Mouse (Mus musculus): Measurements from ENCODE around the gene Fam104a. TPM values are rescaled to one million over a fixed set of nuclear protein-coding genes. Genes with fewer than 3 reads are reported as not detected.

The Fam104a gene
- polyA plus RNA-seq, 1 experiment from 2014 or later: 53.7 TPM

- Histone ChIP-seq H3K4me2 (ENCODE audit: low read length) (peak overlapping the region; percentile 96), H3K4me1 (ENCODE audit: control insufficient read depth, insufficient read depth, low read length) (peaks cover 8% of the 10 kb centered on the region; the same call in 1 of the 2 replicates), H3K36me3 (ENCODE audit: control insufficient read depth, insufficient read depth, low read length) (peaks cover 19% of the 10 kb centered on the region), H3K4me3 (ENCODE audit: low read depth, low read length) (peak overlapping the region; percentile 59), H3K27me3 (replicated peaks; ENCODE audit: control insufficient read depth, insufficient read depth, low read length) (0 out of 2 replicates have a peak, but pooled peaks cover 8% of the 10 kb centered on the region), H3K9ac (ENCODE audit: low read length) (peak overlapping the region; percentile 74), H3K9me3 (replicated peaks; ENCODE audit: control insufficient read depth, low read length) (no peaks in the 10 kb centered on the region), H3K27ac (ENCODE audit: low read depth, low read length) (no peak overlapping the region)
- ATAC-seq (no peak), DNase-seq (ENCODE audit: low spot score) (no peak)
- 44% methylated on average over 2 of the region's 2 CpGs for WGBS
Measured at GRCm38 (mm10) chr11:113621001-113621400, 63.0 kb downstream of the Fam104a start.

- Histone ChIP-seq H3K4me3 (ENCODE audit: low read depth, low read length) (peak overlapping the region; percentile 59), H3K4me2 (ENCODE audit: low read length) (peak overlapping the region; percentile 96), H3K4me1 (ENCODE audit: control insufficient read depth, insufficient read depth, low read length) (peaks cover 8% of the 10 kb centered on the region; the same call in 1 of the 2 replicates), H3K27me3 (replicated peaks; ENCODE audit: control insufficient read depth, insufficient read depth, low read length) (0 out of 2 replicates have a peak, but pooled peaks cover 8% of the 10 kb centered on the region), H3K9ac (ENCODE audit: low read length) (peak overlapping the region; percentile 74), H3K36me3 (ENCODE audit: control insufficient read depth, insufficient read depth, low read length) (peaks cover 7% of the 10 kb centered on the region; the same call in 1 of the 2 replicates), H3K27ac (ENCODE audit: low read depth, low read length) (peak overlapping the region; percentile 59), H3K9me3 (replicated peaks; ENCODE audit: control insufficient read depth, low read length) (no peaks in the 10 kb centered on the region)
- no peak for DNase-seq (ENCODE audit: low spot score)
- 1% methylated on average over 29 of the region's 31 CpGs for WGBS
- ATAC-seq: peak; percentile 57
Measured at GRCm38 (mm10) chr11:113619420-113620080, 64.4 kb downstream of the Fam104a start.

GRCm38 (mm10) chr11:113618672-113619419, 65.1 kb downstream of the Fam104a start, which contains the start of gene Sstr2:
TSS of gene Sstr2 (plus strand) at chr11:113619342.
- WGBS: under 1% methylated on average over 54 of the region's 54 CpGs
- DNase-seq (ENCODE audit: low spot score) (peak; percentile 88), ATAC-seq (peak; percentile 92)
- peak within 1 kb of the TSS; percentile 96 for H3K4me2 ChIP-seq (ENCODE audit: low read length)
- peaks cover 8% of the 10 kb centered on the region; the same call in 1 of the 2 replicates for H3K4me1 ChIP-seq (ENCODE audit: control insufficient read depth, insufficient read depth, low read length)
- H3K36me3 ChIP-seq (ENCODE audit: control insufficient read depth, insufficient read depth, low read length): peaks cover under 1% of the 10 kb centered on the region; the same call in 1 of the 2 replicates
- 0 out of 2 replicates have a peak, but pooled peaks cover 8% of the 10 kb centered on the region for H3K27me3 ChIP-seq (replicated peaks; ENCODE audit: control insufficient read depth, insufficient read depth, low read length)
- H3K9me3 ChIP-seq (replicated peaks; ENCODE audit: control insufficient read depth, low read length): no peaks in the 10 kb centered on the region
- peak within 1 kb of the TSS; percentile 74 for H3K9ac ChIP-seq (ENCODE audit: low read length)
- peak within 1 kb of the TSS; percentile 63 for H3K27ac ChIP-seq (ENCODE audit: low read depth, low read length)
- peak within 1 kb of the TSS; percentile 59 for H3K4me3 ChIP-seq (ENCODE audit: low read depth, low read length)

- Histone ChIP-seq H3K4me2 (ENCODE audit: low read length) (peak overlapping the region; percentile 96), H3K27me3 (replicated peaks; ENCODE audit: control insufficient read depth, insufficient read depth, low read length) (0 out of 2 replicates have a peak, but pooled peaks cover 8% of the 10 kb centered on the region), H3K9me3 (replicated peaks; ENCODE audit: control insufficient read depth, low read length) (no peaks in the 10 kb centered on the region), H3K27ac (ENCODE audit: low read depth, low read length) (no peak overlapping the region; the same call in 1 of the 2 replicates), H3K9ac (ENCODE audit: low read length) (peak overlapping the region; percentile 74; the same call in 1 of the 2 replicates), H3K4me1 (ENCODE audit: control insufficient read depth, insufficient read depth, low read length) (peaks cover 8% of the 10 kb centered on the region; the same call in 1 of the 2 replicates), H3K36me3 (ENCODE audit: control insufficient read depth, insufficient read depth, low read length) (no peaks in the 10 kb centered on the region), H3K4me3 (ENCODE audit: low read depth, low read length) (peak overlapping the region; percentile 59)
- DNase-seq (ENCODE audit: low spot score): no peak
- no peak for ATAC-seq
- 23% methylated on average over 4 of the region's 4 CpGs for WGBS
Measured at GRCm38 (mm10) chr11:113618303-113618671, 65.7 kb downstream of the Fam104a start.

GRCm38 (mm10) chr11:113617132-113617911, 66.6 kb downstream of the Fam104a start:
- Histone ChIP-seq H3K4me1 (ENCODE audit: control insufficient read depth, insufficient read depth, low read length) (peaks cover 8% of the 10 kb centered on the region; the same call in 1 of the 2 replicates), H3K27ac (ENCODE audit: low read depth, low read length) (no peak overlapping the region), H3K4me3 (ENCODE audit: low read depth, low read length) (no peak overlapping the region), H3K36me3 (ENCODE audit: control insufficient read depth, insufficient read depth, low read length) (no peaks in the 10 kb centered on the region), H3K9ac (ENCODE audit: low read length) (no peak overlapping the region), H3K9me3 (replicated peaks; ENCODE audit: control insufficient read depth, low read length) (no peaks in the 10 kb centered on the region), H3K4me2 (ENCODE audit: low read length) (peak overlapping the region; percentile 96; the same call in 1 of the 2 replicates), H3K27me3 (replicated peaks; ENCODE audit: control insufficient read depth, insufficient read depth, low read length) (0 out of 2 replicates have a peak, but pooled peaks cover 8% of the 10 kb centered on the region)
- ATAC-seq (no peak), DNase-seq (ENCODE audit: low spot score) (peak; percentile 83)
- 45% methylated on average over 14 of the region's 14 CpGs for WGBS

- 83% methylated on average over 6 of the region's 6 CpGs for WGBS
- Histone ChIP-seq H3K9me3 (replicated peaks; ENCODE audit: control insufficient read depth, low read length) (no peaks in the 10 kb centered on the region), H3K9ac (ENCODE audit: low read length) (no peak overlapping the region), H3K4me3 (ENCODE audit: low read depth, low read length) (no peak overlapping the region), H3K27ac (ENCODE audit: low read depth, low read length) (no peak overlapping the region), H3K36me3 (ENCODE audit: control insufficient read depth, insufficient read depth, low read length) (no peaks in the 10 kb centered on the region), H3K4me2 (ENCODE audit: low read length) (no peak overlapping the region), H3K4me1 (ENCODE audit: control insufficient read depth, insufficient read depth, low read length) (peaks cover 11% of the 10 kb centered on the region; the same call in 1 of the 2 replicates), H3K27me3 (replicated peaks; ENCODE audit: control insufficient read depth, insufficient read depth, low read length) (0 out of 2 replicates have a peak, but pooled peaks cover 2% of the 10 kb centered on the region)
- DNase-seq (ENCODE audit: low spot score) (no peak), ATAC-seq (no peak)
Measured at GRCm38 (mm10) chr11:113614476-113614875, 69.5 kb downstream of the Fam104a start.

- DNase-seq (ENCODE audit: low spot score) (peak; percentile 72), ATAC-seq (peak; percentile 79)
- Histone ChIP-seq H3K4me1 (ENCODE audit: control insufficient read depth, insufficient read depth, low read length) (0 out of 2 replicates have a peak, but pooled peaks cover 8% of the 10 kb centered on the region), H3K4me2 (ENCODE audit: low read length) (no peak overlapping the region), H3K27ac (ENCODE audit: low read depth, low read length) (peak overlapping the region; percentile 76), H3K9me3 (replicated peaks; ENCODE audit: control insufficient read depth, low read length) (no peaks in the 10 kb centered on the region), H3K27me3 (replicated peaks; ENCODE audit: control insufficient read depth, insufficient read depth, low read length) (0 out of 2 replicates have a peak, but pooled peaks cover 2% of the 10 kb centered on the region), H3K9ac (ENCODE audit: low read length) (no peak overlapping the region; the same call in 1 of the 2 replicates), H3K36me3 (ENCODE audit: control insufficient read depth, insufficient read depth, low read length) (no peaks in the 10 kb centered on the region), H3K4me3 (ENCODE audit: low read depth, low read length) (no peak overlapping the region)
- 27% methylated on average over 24 of the region's 24 CpGs for WGBS
Measured at GRCm38 (mm10) chr11:113611664-113612611, 72.0 kb downstream of the Fam104a start.

All from forebrain, embryonic 14.5 days (tissue).